Mouse (Mus musculus) C2C12 (cell line): Measurements from ENCODE around the gene Mov10.

Source experiments
- CTCF ChIP-seq: IDR thresholded peaks from one replicate; pipeline ENCODE4 v1.5.1; 2011; ENCODE audit not compliant: control insufficient read depth, insufficient read depth, insufficient read length
- USF1 ChIP-seq: IDR thresholded peaks from one replicate; pipeline ENCODE4 v1.6.1; 2011; ENCODE audit warnings: low read depth, mild to moderate bottlenecking, control low read depth, moderate library complexity

DNA sequence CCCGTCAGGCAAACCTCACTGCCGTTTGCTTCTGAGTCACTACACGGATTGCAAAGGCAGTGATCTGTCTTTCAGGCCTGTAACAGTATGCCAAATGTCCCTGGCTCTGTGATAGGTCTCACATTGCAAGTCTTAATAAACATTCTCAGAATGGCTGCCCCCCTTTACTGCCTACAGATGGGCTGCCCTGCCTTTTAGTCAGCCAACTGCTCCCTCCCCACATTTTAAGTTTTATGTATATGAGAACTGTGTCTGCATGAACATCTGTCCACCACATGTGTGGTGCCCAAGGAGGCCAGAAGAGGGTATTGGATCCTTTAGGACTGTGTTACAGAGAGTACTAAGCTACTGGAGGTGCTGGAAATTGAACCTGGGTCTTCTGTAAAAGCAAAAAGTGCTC lies 47.4 kb downstream of the Mov10 start:
- TF ChIP-seq CTCF (no peak), USF1 (no peak)
